Mouse (Mus musculus) CH12.LX (cell line): ENCODE data around the gene Lrch3. TPM values are rescaled to one million over a fixed set of nuclear protein-coding genes. Genes with fewer than 3 reads are reported as not detected.

Experiments used
- DNase-seq: peaks from one replicate; pipeline ENCODE4 v3.0.0-alpha.2; 2013; ENCODE audit errors: extremely low read depth
- H3K27ac ChIP-seq: 2 replicates; pipeline ENCODE4 v1.5.1; 2012; ENCODE audit warnings: low read depth, mild to moderate bottlenecking, control low read depth, moderate library complexity; ENCODE audit not compliant: insufficient read depth
- H3K27me3 ChIP-seq: replicated peaks from 2 replicates; pipeline ENCODE3; 2012; ENCODE audit warnings: inconsistent platforms
- H3K36me3 ChIP-seq, 2 experiments: replicated peaks in 1 of 2; 2 replicates each; pipeline versions ENCODE3 to v1.6.1; 2012; ENCODE audit warnings: inconsistent platforms in 1 of 2, low read length in 1 of 2, mild to moderate bottlenecking in 1 of 2, mixed read lengths in 1 of 2, moderate library complexity in 1 of 2; ENCODE audit not compliant: control insufficient read depth in 1 of 2, insufficient read depth in 1 of 2
- H3K4me1 ChIP-seq, 2 experiments: 2 replicates each; pipeline ENCODE4 v1.6.1; 2012; ENCODE audit warnings: inconsistent platforms in 1 of 2, moderate library complexity in 1 of 2; ENCODE audit not compliant: insufficient read depth in 2 of 2, control insufficient read depth in 1 of 2
- H3K4me2 ChIP-seq: 2 replicates; pipeline ENCODE4 v1.6.1; 2012; ENCODE audit warnings: low read depth, mild to moderate bottlenecking, control low read depth; ENCODE audit not compliant: poor library complexity, insufficient read depth, severe bottlenecking
- H3K4me3 ChIP-seq, 3 experiments: fragments of 150-350 bp in 1 of 3; sonication (generic) in 1 of 3; replicated peaks in 1 of 3; 2 replicates each; pipeline versions ENCODE3 to v1.5.1; 2011 to 2012; ENCODE audit warnings: low read depth in 2 of 3, low read length in 2 of 3, mild to moderate bottlenecking in 2 of 3, moderate library complexity in 2 of 3, control low read depth in 1 of 3, improper control_type of control experiment in 1 of 3, inconsistent platforms in 1 of 3, mixed read lengths in 1 of 3; ENCODE audit not compliant: poor library complexity in 1 of 3
- H3K79me2 ChIP-seq: replicated peaks from 2 replicates; pipeline ENCODE4 v1.6.1; 2012; ENCODE audit warnings: mild to moderate bottlenecking, moderate library complexity; ENCODE audit not compliant: control insufficient read depth, poor library complexity, insufficient read depth, severe bottlenecking; ENCODE audit errors: extremely low read depth
- H3K9ac ChIP-seq: 2 replicates; pipeline ENCODE4 v1.6.1; 2012; ENCODE audit warnings: low read depth, mild to moderate bottlenecking, control low read depth, moderate library complexity; ENCODE audit not compliant: insufficient read depth
- H3K9me3 ChIP-seq: replicated peaks from 2 replicates; pipeline ENCODE3; 2012; ENCODE audit warnings: low read length, inconsistent platforms, mixed read lengths
- BHLHE40 ChIP-seq: IDR thresholded peaks from 2 replicates; pipeline ENCODE4 v1.6.1; 2011; ENCODE audit warnings: mild to moderate bottlenecking, low read depth, low read length, improper control_type of control experiment
- CHD1 ChIP-seq: IDR thresholded peaks from 2 replicates; pipeline ENCODE4 v1.6.1; 2012; ENCODE audit warnings: low read depth, low read length, improper control_type of control experiment, inconsistent platforms
- CTCF ChIP-seq, 2 experiments: IDR thresholded peaks in 1 of 2; conservative IDR thresholded peaks in 1 of 2; 2 replicates each; pipeline ENCODE4 v1.5.1; 2011 to 2012; ENCODE audit warnings: low read depth in 2 of 2, low read length in 2 of 2, improper control_type of control experiment in 1 of 2, inconsistent platforms in 1 of 2, mild to moderate bottlenecking in 1 of 2, moderate library complexity in 1 of 2
- E2F4 ChIP-seq: IDR thresholded peaks from 2 replicates; pipeline ENCODE4 v1.6.1; 2011; ENCODE audit warnings: low read depth, low read length, improper control_type of control experiment; ENCODE audit not compliant: insufficient replicate concordance
- ELF1 ChIP-seq: IDR thresholded peaks from 2 replicates; pipeline ENCODE4 v1.6.1; 2014; ENCODE audit warnings: low read depth, mild to moderate bottlenecking, inconsistent platforms, low read length, improper control_type of control experiment
- ETS1 ChIP-seq: conservative IDR thresholded peaks from 2 replicates; pipeline ENCODE4 v1.6.1; 2012; ENCODE audit warnings: low read depth, mild to moderate bottlenecking, inconsistent platforms, low read length, improper control_type of control experiment, moderate library complexity
- GABPA ChIP-seq: IDR thresholded peaks from 2 replicates; pipeline ENCODE4 v1.6.1; 2012; ENCODE audit warnings: low read depth, low read length, improper control_type of control experiment, inconsistent platforms; ENCODE audit not compliant: insufficient replicate concordance
- HCFC1 ChIP-seq: IDR thresholded peaks from 2 replicates; pipeline ENCODE4 v1.6.1; 2012; ENCODE audit warnings: low read depth, mild to moderate bottlenecking, inconsistent platforms, low read length, improper control_type of control experiment
- IRF4 ChIP-seq: IDR thresholded peaks from 2 replicates; pipeline ENCODE4 v1.6.1; 2014; ENCODE audit warnings: low read depth, mild to moderate bottlenecking, inconsistent platforms, low read length, improper control_type of control experiment
- JUN ChIP-seq: IDR thresholded peaks from 2 replicates; pipeline ENCODE4 v1.6.1; 2011; ENCODE audit warnings: low read depth, mild to moderate bottlenecking, low read length, improper control_type of control experiment, moderate library complexity; ENCODE audit not compliant: insufficient read depth
- JUND ChIP-seq: conservative IDR thresholded peaks from 2 replicates; pipeline ENCODE4 v1.6.1; 2011; ENCODE audit warnings: low read depth, low read length, improper control_type of control experiment
- KAT2A ChIP-seq: IDR thresholded peaks from 2 replicates; pipeline ENCODE4 v1.6.1; 2012; ENCODE audit warnings: low read length, improper control_type of control experiment, inconsistent platforms; ENCODE audit not compliant: insufficient replicate concordance
- MAX ChIP-seq: IDR thresholded peaks from 2 replicates; pipeline ENCODE4 v1.6.1; 2011; ENCODE audit warnings: low read length, improper control_type of control experiment
- MEF2A ChIP-seq: IDR thresholded peaks from 2 replicates; pipeline ENCODE4 v1.6.1; 2014; ENCODE audit warnings: low read depth, mild to moderate bottlenecking, inconsistent platforms, low read length, improper control_type of control experiment, borderline replicate concordance
- MXI1 ChIP-seq: IDR thresholded peaks from 2 replicates; pipeline ENCODE4 v1.6.1; 2011; ENCODE audit warnings: mild to moderate bottlenecking, low read depth, low read length, improper control_type of control experiment
- MYC ChIP-seq: IDR thresholded peaks from 2 replicates; pipeline ENCODE4 v1.6.1; 2011; ENCODE audit warnings: low read depth, mild to moderate bottlenecking, improper control_type of control experiment, low read length
- NRF1 ChIP-seq: IDR thresholded peaks from 2 replicates; pipeline ENCODE4 v1.6.1; 2014; ENCODE audit warnings: low read depth, mild to moderate bottlenecking, inconsistent platforms, low read length, improper control_type of control experiment, moderate library complexity
- PAX5 ChIP-seq: IDR thresholded peaks from 2 replicates; pipeline ENCODE4 v1.6.1; 2012; ENCODE audit warnings: low read length, inconsistent platforms, mixed read lengths
- POLR2A ChIP-seq: IDR thresholded peaks from 2 replicates; pipeline ENCODE4 v1.6.1; 2011; ENCODE audit warnings: low read depth, mild to moderate bottlenecking, improper control_type of control experiment, low read length
- POLR2AphosphoS2 ChIP-seq: IDR thresholded peaks from 2 replicates; pipeline ENCODE4 v1.6.1; 2011; ENCODE audit warnings: low read depth, low read length, improper control_type of control experiment
- RAD21 ChIP-seq: IDR thresholded peaks from 2 replicates; pipeline ENCODE4 v1.6.1; 2011; ENCODE audit warnings: low read depth, mild to moderate bottlenecking, low read length, improper control_type of control experiment, moderate library complexity
- RCOR1 ChIP-seq: conservative IDR thresholded peaks from 2 replicates; pipeline ENCODE4 v1.6.1; 2012; ENCODE audit warnings: low read depth, mild to moderate bottlenecking, inconsistent platforms, low read length, improper control_type of control experiment
- SIN3A ChIP-seq: IDR thresholded peaks from 2 replicates; pipeline ENCODE4 v1.6.1; 2012; ENCODE audit warnings: low read length, improper control_type of control experiment, inconsistent platforms
- SMC3 ChIP-seq: IDR thresholded peaks from 2 replicates; pipeline ENCODE4 v1.6.1; 2011; ENCODE audit warnings: low read depth, low read length, improper control_type of control experiment
- TBP ChIP-seq: conservative IDR thresholded peaks from 2 replicates; pipeline ENCODE4 v1.6.1; 2011; ENCODE audit warnings: low read depth, low read length, improper control_type of control experiment
- TCF12 ChIP-seq: IDR thresholded peaks from 2 replicates; pipeline ENCODE4 v1.6.1; 2014; ENCODE audit warnings: low read depth, mild to moderate bottlenecking, inconsistent platforms, low read length, improper control_type of control experiment
- UBTF ChIP-seq: IDR thresholded peaks from 2 replicates; pipeline ENCODE4 v1.6.1; 2012; ENCODE audit warnings: low read depth, mild to moderate bottlenecking, inconsistent platforms, low read length, improper control_type of control experiment, moderate library complexity
- USF1 ChIP-seq: IDR thresholded peaks from 2 replicates; pipeline ENCODE4 v1.6.1; 2014; ENCODE audit warnings: low read depth, mild to moderate bottlenecking, inconsistent platforms, low read length, improper control_type of control experiment
- USF2 ChIP-seq: conservative IDR thresholded peaks from 2 replicates; pipeline ENCODE4 v1.6.1; 2011; ENCODE audit warnings: low read depth, low read length, improper control_type of control experiment
- ZC3H11A ChIP-seq: IDR thresholded peaks from 2 replicates; pipeline ENCODE4 v1.6.1; 2012; ENCODE audit warnings: low read depth, mild to moderate bottlenecking, inconsistent platforms, low read length, improper control_type of control experiment
- ZKSCAN1 ChIP-seq: IDR thresholded peaks from 2 replicates; pipeline ENCODE4 v1.6.1; 2012; ENCODE audit warnings: low read depth, inconsistent platforms, low read length, improper control_type of control experiment, borderline replicate concordance
- ZMIZ1 ChIP-seq: IDR thresholded peaks from 2 replicates; pipeline ENCODE4 v1.6.1; 2012; ENCODE audit warnings: low read depth, mild to moderate bottlenecking, inconsistent platforms, low read length, improper control_type of control experiment
- ZNF384 ChIP-seq: IDR thresholded peaks from 2 replicates; pipeline ENCODE4 v1.6.1; 2012; ENCODE audit warnings: low read depth, low read length, improper control_type of control experiment, inconsistent platforms
- dilution Hi-C: fragments of 300-500 bp; cut with MboI; formaldehyde crosslinking; loops from 2 replicates; pipeline ENCODE4 v1.14.3; 2020; ENCODE audit warnings: low sequenced_read_pairs; ENCODE audit not compliant: extremely low pct_unique_long_range_greater_than_20kb, extremely low pct_ligation_motif_present
- in situ Hi-C: fragments of 300-500 bp; cut with MboI; formaldehyde crosslinking; loops from 3 replicates; pipeline ENCODE4 v1.14.3; 2019; ENCODE audit warnings: low sequenced_read_pairs, low pct_ligation_motif_present, low pct_unique_long_range_greater_than_20kb, mixed read lengths
- polyA plus RNA-seq: library from polyadenylated mRNA; unstranded; fragments of >175 nt; gene quantifications from 2 replicates; pipeline ENCODE4 v1.2.1, GENCODE M21; 2012; ENCODE audit warnings: low read depth; ENCODE audit not compliant: insufficient read length
- total RNA-seq, 2 experiments: library from RNA; depleted of rRNA; stranded (reverse); fragments of 300-350 nt in 1 of 2; fragments of >200 nt in 1 of 2; gene quantifications; 2 replicates each; pipeline ENCODE4 v1.2.3; 2012 to 2014

Lrch3 gene
- total and polyA plus RNA-seq, 3 experiments: 11.9 to 20.7 (median 16.1) TPM

GRCm38 (mm10) chr16:33021381-33021780 lies 107.5 kb downstream of the Lrch3 start:
- no peaks in the 10 kb centered on the region for H3K27me3 ChIP-seq
- no peak overlapping the region for H3K9ac ChIP-seq
- in situ Hi-C loops: loop anchor here (5.0 kb wide), 2 partner anchors 131 to 209 kb away; partner anchors contain the start of gene Smbd1
- H3K9me3 ChIP-seq: no peaks in the 10 kb centered on the region
- peaks cover 4 to 51% of the 10 kb centered on the region in 2 experiments for H3K36me3 ChIP-seq
- H3K4me1 ChIP-seq: peaks cover 18 to 26% of the 10 kb centered on the region in 2 experiments
- dilution Hi-C loops: no loop called here
- no peak for TF ChIP-seq USF1
- TF ChIP-seq MYC: no peak
- TF ChIP-seq TBP: no peak
- TF ChIP-seq USF2: no peak
- TF ChIP-seq KAT2A: no peak
- no peak for TF ChIP-seq MXI1
- TF ChIP-seq PAX5: no peak
- TF ChIP-seq POLR2A: no peak
- TF ChIP-seq RCOR1: no peak
- no peak for TF ChIP-seq UBTF
- TF ChIP-seq ETS1: no peak
- no peak for TF ChIP-seq ZC3H11A
- TF ChIP-seq MAX: no peak
- no peak for TF ChIP-seq GABPA
- TF ChIP-seq NRF1: no peak
- no peak for TF ChIP-seq CTCF (conservative IDR thresholded peaks at IDR 0.05 in 1 of 2, IDR thresholded peaks at IDR 0.05 in 1 of 2; ENCODE audit: low read depth in 2 of 2, low read length in 2 of 2)
- no peak overlapping the region for H3K27ac ChIP-seq
- no peaks in the 10 kb centered on the region for H3K79me2 ChIP-seq
- H3K4me3 ChIP-seq: no peak overlapping the region
- no peak for DNase-seq
- H3K4me2 ChIP-seq: no peak overlapping the region

GRCm38 (mm10) chr16:33023750-33024149 lies 109.8 kb downstream of the Lrch3 start:
- no peaks in the 10 kb centered on the region for H3K79me2 ChIP-seq
- peaks cover 3 to 8% of the 10 kb centered on the region in 2 experiments; a peak in 3 of 4 replicates for H3K4me1 ChIP-seq
- H3K36me3 ChIP-seq: peaks cover 0 to 44% of the 10 kb centered on the region in 2 experiments
- no peak overlapping the region for H3K4me3 ChIP-seq
- in situ Hi-C loops: loop anchor here (5.0 kb wide), 2 partner anchors 129 to 211 kb away; partner anchors contain the start of gene Smbd1
- DNase-seq: peak; percentile 94
- no peak overlapping the region for H3K4me2 ChIP-seq
- H3K9me3 ChIP-seq: no peaks in the 10 kb centered on the region
- H3K9ac ChIP-seq: no peak overlapping the region
- no peaks in the 10 kb centered on the region for H3K27me3 ChIP-seq
- no peak overlapping the region for H3K27ac ChIP-seq
- dilution Hi-C loops: no loop called here
- TF ChIP-seq CHD1 (no peak), CTCF (conservative IDR thresholded peaks at IDR 0.05 in 1 of 2, IDR thresholded peaks at IDR 0.05 in 1 of 2; ENCODE audit: low read depth in 2 of 2, low read length in 2 of 2) (peak; percentile 99), ZKSCAN1 (peak; percentile 22; the same call in 1 of the 2 replicates), JUND (0 out of 2 replicates have a peak, but pooled peaks have one; percentile 13), TBP (no peak), JUN (no peak), ZC3H11A (peak; percentile 74), POLR2AphosphoS2 (no peak), PAX5 (no peak), SIN3A (peak; percentile 2; the same call in 1 of the 2 replicates), USF1 (no peak), MEF2A (peak; percentile 29; the same call in 1 of the 2 replicates), KAT2A (no peak), ELF1 (peak; percentile 28; the same call in 1 of the 2 replicates), IRF4 (0 out of 2 replicates have a peak, but pooled peaks have one; percentile 9), TCF12 (no peak), ZNF384 (peak; percentile 26; the same call in 1 of the 2 replicates), RAD21 (peak; percentile 97), BHLHE40 (no peak), ZMIZ1 (no peak), USF2 (no peak), HCFC1 (no peak), E2F4 (no peak), SMC3 (peak; percentile 96)
